Mouse (Mus musculus): ENCODE measurements around the gene Mcf2l.

Gene Mcf2l

GRCm38 (mm10) chr8:12906597-12906996 lies 33.0 kb downstream of the Mcf2l start:
- peak in 1 of 2 experiments; percentile 31 for DNase-seq (ENCODE audit: inconsistent age in 2 of 2, low spot score in 1 of 2)

DNA sequence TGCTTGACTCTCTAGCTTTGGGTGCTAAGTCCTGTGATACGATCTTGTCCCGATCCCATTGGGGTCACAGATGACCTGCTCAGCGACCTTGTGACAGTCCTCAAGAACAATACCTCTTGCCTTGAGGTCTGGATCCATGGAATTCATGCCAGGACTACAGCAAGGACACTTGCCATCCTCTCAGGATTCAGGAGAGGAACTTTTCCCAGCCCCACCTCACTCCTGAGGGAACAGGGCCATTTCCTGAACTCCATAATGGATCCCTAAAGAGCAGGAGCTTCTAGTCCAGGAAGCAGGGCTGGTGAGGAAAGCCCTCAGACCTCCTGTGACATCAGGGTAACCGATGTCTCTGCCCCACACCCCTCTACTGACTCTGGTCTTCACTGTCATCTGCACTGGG lies 34.1 kb downstream of the Mcf2l start:
- DNase-seq (ENCODE audit: inconsistent age in 2 of 2, low spot score in 1 of 2) = peak in 1 of 2 experiments; percentile 33

- DNase-seq (ENCODE audit: inconsistent age in 2 of 2, low spot score in 1 of 2) = no peak
Measured at GRCm38 (mm10) chr8:12912011-12912410, 38.4 kb downstream of the Mcf2l start.

DNA sequence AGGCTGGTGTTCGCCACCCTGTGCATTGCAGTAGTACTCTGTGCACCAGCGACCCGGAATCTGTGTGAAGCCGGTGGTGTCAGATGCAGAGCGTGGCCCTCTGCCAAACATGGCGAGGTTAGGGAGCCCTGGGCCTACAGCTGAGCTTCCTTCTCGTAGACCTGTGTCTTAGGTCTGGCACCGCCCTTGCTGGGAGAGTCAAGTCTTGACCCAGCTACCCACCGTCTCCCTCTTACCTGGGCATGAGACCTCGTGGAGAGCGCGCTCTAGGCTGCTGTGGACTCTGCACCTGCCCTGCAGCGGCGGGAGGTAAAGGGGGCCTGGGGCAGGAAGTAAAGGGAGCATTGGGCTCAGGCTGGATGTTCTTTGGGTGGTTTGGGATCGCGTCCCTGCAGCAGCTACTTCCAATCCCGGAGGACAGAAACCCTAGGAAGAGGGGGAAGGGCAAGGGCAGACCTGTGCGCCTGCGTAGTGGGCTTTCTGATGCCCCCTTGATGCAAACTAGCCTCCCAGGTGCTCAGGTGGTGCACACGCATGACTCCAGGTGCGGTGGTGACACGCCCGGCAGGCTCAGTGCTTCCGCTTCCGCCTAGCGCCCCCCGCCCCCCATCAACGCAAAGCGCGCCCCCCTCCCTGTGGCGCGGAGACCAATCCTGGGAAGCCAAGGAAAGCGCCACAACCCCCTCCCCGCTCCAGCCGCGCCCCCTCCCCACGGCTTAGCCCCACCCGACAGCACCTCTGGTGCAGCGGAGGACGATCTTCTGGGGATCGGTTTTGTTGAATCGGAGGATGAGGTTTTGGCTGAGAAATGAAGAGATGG lies 41.8 kb downstream of the Mcf2l start:
- no peak for DNase-seq (ENCODE audit: inconsistent age in 2 of 2, low spot score in 1 of 2)

DNA sequence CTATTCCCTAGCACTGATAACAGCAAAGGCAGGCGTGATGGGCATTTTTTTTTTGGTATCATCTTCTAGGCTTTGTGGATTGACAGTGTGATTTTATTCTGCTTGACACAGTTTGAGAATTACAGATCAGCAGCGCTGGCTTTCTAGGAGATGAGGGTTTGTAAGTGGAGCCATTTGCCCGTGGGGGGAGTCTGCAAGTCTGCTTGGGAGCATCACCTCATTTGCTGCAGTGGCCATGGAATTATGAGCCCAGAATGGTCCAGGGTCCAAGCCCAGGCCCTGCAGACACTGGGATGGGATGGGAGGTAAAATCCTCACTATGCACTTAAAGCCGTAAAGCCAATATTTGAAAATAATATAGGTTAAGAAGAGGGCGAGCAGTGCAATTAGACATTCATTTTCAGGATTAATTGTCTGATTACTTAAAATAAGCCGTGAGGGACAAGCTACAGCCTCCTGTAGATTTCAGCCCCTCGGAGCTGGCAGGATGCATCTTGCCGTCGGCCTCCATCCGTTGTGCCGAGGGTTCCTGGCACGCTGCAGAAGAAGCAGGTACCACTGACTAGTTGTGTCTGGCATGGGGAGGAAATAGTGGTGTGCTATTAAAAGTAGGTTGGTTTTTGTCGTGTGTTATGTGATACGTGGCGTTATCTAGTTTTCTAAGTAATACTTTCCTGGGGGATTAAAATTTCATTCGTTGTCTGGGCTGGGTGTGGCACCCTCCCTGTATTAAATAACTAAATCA lies 42.7 kb downstream of the Mcf2l start:
- DNase-seq (ENCODE audit: inconsistent age in 2 of 2, low spot score in 1 of 2) = no peak

GRCm38 (mm10) chr8:12917029-12917428 lies 43.4 kb downstream of the Mcf2l start:
- DNase-seq (ENCODE audit: inconsistent age in 2 of 2, low spot score in 1 of 2) = no peak

DNA sequence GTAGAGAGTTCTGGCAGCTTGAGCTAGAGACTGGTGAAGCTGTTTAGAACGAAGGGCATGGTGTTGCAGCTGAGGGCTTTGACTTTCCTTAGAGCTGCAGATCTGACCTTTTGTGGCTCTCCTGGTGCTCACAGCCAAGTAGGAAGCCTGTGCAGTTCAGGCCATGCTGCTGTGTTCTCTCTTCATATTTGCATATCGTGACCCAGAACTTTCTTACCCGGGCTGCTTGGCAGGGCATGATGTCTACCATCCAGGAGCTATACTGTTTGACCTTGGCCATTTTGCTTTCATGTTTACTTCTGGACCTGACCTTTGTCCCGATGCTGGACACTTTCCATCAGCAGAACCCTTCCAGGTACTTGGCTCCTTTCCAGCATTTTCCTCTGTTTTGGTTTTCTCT lies 44.2 kb downstream of the Mcf2l start:
- no peak for DNase-seq (ENCODE audit: inconsistent age in 2 of 2, low spot score in 1 of 2)

- no peak for DNase-seq (ENCODE audit: inconsistent age in 2 of 2, low spot score in 1 of 2)
Measured at GRCm38 (mm10) chr8:12920599-12920998, 47.0 kb downstream of the Mcf2l start.

DNA sequence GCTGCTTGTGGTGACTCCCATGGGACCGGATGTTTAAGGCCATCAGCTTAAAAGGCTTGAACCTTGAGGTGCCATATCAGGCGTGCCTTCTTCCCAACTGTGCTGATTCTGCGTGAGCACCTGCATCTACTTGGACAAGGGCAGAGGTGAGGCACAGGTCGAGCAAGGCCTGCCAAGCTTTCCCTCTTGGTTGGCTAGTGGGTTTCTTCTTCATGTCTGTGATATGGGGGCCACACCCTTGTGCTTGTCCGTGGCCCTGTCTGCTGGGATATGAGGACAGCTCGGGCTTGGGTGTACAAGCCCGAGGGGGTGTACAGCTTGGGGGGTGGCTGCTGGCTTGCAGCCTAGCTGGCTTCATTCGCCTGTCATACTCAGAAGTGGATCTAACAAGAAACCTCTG lies 51.4 kb downstream of the Mcf2l start:
- DNase-seq (ENCODE audit: inconsistent age in 2 of 2, low spot score in 1 of 2) = no peak

- peak; percentile 67 to 77 for DNase-seq (ENCODE audit: inconsistent age in 2 of 2, low spot score in 1 of 2)
Measured at GRCm38 (mm10) chr8:12925941-12926381, 52.4 kb downstream of the Mcf2l start.

- peak; percentile 65 to 88 for DNase-seq (ENCODE audit: inconsistent age in 2 of 2, low spot score in 1 of 2)
Measured at GRCm38 (mm10) chr8:12927204-12927983, 53.8 kb downstream of the Mcf2l start.

DNA sequence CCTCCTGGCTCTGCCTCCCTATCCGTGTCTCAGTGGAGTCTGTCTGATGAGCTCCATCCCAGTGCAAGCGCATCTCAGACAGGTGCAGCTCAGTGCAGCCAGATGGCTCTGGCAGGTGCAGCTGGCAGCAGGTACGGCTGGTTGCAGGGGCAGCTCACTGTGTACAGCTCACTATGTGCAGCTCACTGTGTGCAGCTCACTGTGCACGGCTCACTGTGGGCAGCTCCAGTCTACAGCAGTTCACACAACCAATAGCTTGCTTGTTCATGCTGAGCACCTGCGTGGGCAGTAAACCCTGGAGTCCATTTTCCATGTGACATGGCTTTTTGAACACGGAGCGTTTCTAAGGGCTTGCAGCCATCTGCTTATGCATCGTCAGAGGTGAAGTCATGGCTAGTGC lies 54.4 kb downstream of the Mcf2l start:
- DNase-seq (ENCODE audit: inconsistent age in 2 of 2, low spot score in 1 of 2) = no peak

- DNase-seq (ENCODE audit: inconsistent age in 2 of 2, low spot score in 1 of 2) = no peak
Measured at GRCm38 (mm10) chr8:12928931-12929330, 55.3 kb downstream of the Mcf2l start.

- peak; percentile 33 to 68 for DNase-seq (ENCODE audit: inconsistent age in 2 of 2, low spot score in 1 of 2)
Measured at GRCm38 (mm10) chr8:12930290-12930689, 56.7 kb downstream of the Mcf2l start.

GRCm38 (mm10) chr8:12931426-12931825 lies 57.8 kb downstream of the Mcf2l start:
- no peak for DNase-seq (ENCODE audit: inconsistent age in 2 of 2, low spot score in 1 of 2)

DNA sequence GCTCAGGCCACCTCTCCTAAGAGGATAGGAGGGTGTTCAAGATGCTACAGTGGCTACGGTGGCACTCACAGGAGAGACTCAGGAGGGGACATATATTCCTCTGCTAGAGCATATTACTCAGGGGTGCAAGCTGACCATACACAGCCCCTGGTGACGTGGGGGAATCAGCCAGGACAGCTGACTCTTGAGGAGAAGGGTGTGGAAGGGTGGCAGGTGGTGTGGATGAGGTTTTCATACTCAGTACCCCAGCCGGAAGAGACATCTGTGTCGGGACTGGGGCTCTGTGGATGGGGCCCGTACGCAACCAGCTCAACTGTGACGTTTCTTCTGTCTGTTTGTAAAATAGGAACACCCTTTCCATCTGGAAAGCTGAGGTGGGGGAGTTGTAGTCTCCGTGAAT lies 58.9 kb downstream of the Mcf2l start:
- DNase-seq (ENCODE audit: inconsistent age in 2 of 2, low spot score in 1 of 2) = no peak

- DNase-seq (ENCODE audit: inconsistent age in 2 of 2, low spot score in 1 of 2) = no peak
Measured at GRCm38 (mm10) chr8:12933765-12934164, 60.2 kb downstream of the Mcf2l start.

- DNase-seq (ENCODE audit: inconsistent age in 2 of 2, low spot score in 1 of 2) = no peak
Measured at GRCm38 (mm10) chr8:12934453-12935043, 60.9 kb downstream of the Mcf2l start.

DNA sequence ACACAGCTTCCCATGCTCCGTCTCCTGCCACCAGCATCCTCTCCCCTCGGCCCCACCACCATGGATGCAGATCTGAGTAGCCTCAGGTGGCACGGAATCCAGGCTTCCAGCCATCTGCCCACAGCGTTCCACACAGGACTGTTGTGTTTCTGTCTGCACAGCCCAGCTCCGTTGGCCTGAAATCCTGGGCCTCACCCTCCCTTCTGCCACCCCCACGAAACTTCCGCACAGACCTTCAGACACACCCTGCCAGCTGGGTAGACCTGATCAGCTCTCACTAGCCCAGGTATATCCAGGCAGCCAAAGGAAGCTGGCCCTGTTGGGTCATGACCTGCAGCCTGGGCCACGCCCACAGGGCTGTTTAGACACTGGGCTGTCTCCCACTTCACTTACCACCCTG lies 66.9 kb downstream of the Mcf2l start:
- DNase-seq (ENCODE audit: inconsistent age in 2 of 2, low spot score in 1 of 2) = no peak

DNA sequence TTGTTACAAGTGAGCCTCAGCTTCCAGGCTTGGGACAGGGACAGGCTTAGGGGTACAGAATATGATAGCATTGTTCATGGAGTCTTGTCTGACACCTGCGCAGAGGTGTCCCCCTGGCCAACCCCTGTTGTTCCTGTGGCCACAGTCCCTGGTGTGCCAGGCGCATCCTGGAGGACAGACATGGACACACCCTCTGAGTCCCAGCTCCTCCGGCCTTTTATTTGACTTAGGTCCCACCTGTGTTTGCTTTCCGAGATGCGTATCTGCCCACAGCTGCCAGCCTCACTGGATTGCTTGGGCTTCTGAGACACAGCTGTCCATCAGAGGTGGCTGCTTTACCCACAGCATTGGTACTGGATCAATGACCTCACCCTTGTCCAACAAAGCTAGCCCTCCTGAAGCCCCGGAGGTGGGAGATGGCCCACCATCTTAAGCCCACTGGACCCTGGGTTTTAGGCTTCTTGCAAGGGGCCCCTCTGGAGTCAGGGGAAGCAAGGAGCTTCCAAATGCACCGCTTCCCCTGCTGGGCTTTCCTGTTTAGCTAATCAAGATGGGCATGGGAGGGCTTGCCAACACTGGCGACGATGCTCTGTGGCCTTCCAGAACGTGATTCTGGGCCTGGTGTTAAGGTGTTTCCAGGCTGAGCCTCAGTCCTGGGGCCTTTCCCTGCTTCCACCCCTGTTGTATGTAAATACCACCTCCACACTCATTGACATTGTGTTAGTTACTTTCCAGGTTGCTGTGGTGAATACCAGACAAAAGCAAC lies 67.7 kb downstream of the Mcf2l start:
- DNase-seq (ENCODE audit: inconsistent age in 2 of 2, low spot score in 1 of 2) = no peak
